ENCODE assay signal across 13 mouse cellular contexts in the genomic region with DNA sequence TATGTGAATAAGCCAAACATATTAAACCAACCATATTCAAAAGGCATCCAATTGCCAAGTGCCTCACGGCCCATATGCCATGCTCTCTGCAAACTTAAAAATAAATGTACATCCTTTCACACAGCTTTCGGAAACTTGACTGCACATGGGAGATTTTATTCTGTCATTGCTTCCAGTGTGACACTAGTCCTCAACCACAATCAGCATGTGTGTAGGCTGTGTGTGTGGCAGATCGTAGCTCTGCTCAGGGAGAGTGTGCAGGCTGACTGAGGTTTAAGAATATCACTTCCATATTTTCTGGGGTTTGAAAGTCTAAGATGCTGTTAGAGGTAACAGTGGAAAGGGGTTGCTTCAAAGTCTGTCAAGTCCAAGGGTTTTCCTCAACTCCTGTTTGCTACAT.
"Had no signal": no experiment of that assay in that cellular context is flagged by ENCODE, and none has a peak within 500 bp of the region (broad histone marks: within the 10 kb centered on the region; RNA-seq: fewer than 3 reads in every experiment).

No protein-coding gene starts in this region.

- H3K9ac ChIP-seq: liver, embryonic 13.5 days; midbrain, embryonic 12.5 days; midbrain, embryonic 15.5 days; neural tube, embryonic 12.5 days; neural tube, embryonic 15.5 days had no signal

- H3K4me3 ChIP-seq: liver, embryonic 13.5 days; midbrain, embryonic 12.5 days; midbrain, embryonic 15.5 days; neural tube, embryonic 12.5 days; neural tube, embryonic 15.5 days had no signal

- H3K36me3 ChIP-seq: liver, embryonic 13.5 days; midbrain, embryonic 12.5 days; midbrain, embryonic 15.5 days; neural tube, embryonic 12.5 days; neural tube, embryonic 15.5 days had no signal

- H3K27me3 ChIP-seq: liver, embryonic 13.5 days; midbrain, embryonic 12.5 days; midbrain, embryonic 15.5 days; neural tube, embryonic 12.5 days; neural tube, embryonic 15.5 days had no signal

- H3K4me2 ChIP-seq: liver, embryonic 13.5 days; midbrain, embryonic 12.5 days; midbrain, embryonic 15.5 days; neural tube, embryonic 12.5 days; neural tube, embryonic 15.5 days had no signal

- H3K9me3 ChIP-seq: liver, embryonic 13.5 days; midbrain, embryonic 12.5 days; midbrain, embryonic 15.5 days; neural tube, embryonic 12.5 days; neural tube, embryonic 15.5 days had no signal

- DNase-seq: kidney, adult 2 months; kidney, postnatal 14 days; kidney, postnatal 4 days; liver, embryonic 13.5 days; lung, adult 2 months; lung, postnatal 14 days; lung, postnatal 4 days; thymus, adult 18-20 months; thymus, postnatal 36 days had no signal

- H3K27ac ChIP-seq: liver, embryonic 13.5 days; midbrain, embryonic 12.5 days; midbrain, embryonic 15.5 days; neural tube, embryonic 12.5 days; neural tube, embryonic 15.5 days had no signal

- ATAC-seq: midbrain, embryonic 15.5 days had no signal
